Mouse (Mus musculus): ENCODE results near the gene Hoxa1. TPM values are rescaled to one million over a fixed set of nuclear protein-coding genes. Genes with fewer than 3 reads are reported as not detected.

Gene Hoxa1
- polyA plus RNA-seq, 1 experiment from 2014 or later: not detected

GRCm38 (mm10) chr6:52111846-52112245 is 46.3 kb downstream of the Hoxa1 start:
- DNase-seq (ENCODE audit: low spot score): no peak

GRCm38 (mm10) chr6:52107400-52107799 is 50.7 kb downstream of the Hoxa1 start:
- 90% methylated on average over 3 of the region's 3 CpGs for WGBS
- H3K9me3 ChIP-seq (replicated peaks; ENCODE audit: control insufficient read depth, low read length): no peaks in the 10 kb centered on the region

More at GRCm38 (mm10) chr6:52111846-52112245, 46.3 kb downstream of the Hoxa1 start:
- H3K9ac ChIP-seq (ENCODE audit: low read length): no peak overlapping the region
- H3K36me3 ChIP-seq (ENCODE audit: control insufficient read depth, insufficient read depth, low read length): no peaks in the 10 kb centered on the region
- no peaks in the 10 kb centered on the region; the same call in 1 of the 2 replicates for H3K27me3 ChIP-seq (replicated peaks; ENCODE audit: control insufficient read depth, insufficient read depth, low read length)
- no peaks in the 10 kb centered on the region for H3K4me1 ChIP-seq (ENCODE audit: control insufficient read depth, insufficient read depth, low read length)
- H3K27ac ChIP-seq (ENCODE audit: low read depth, low read length): no peak overlapping the region
- no peak overlapping the region for H3K4me2 ChIP-seq (ENCODE audit: low read length)
- H3K9me3 ChIP-seq (replicated peaks; ENCODE audit: control insufficient read depth, low read length): no peaks in the 10 kb centered on the region
- ATAC-seq: no peak
- no peak overlapping the region for H3K4me3 ChIP-seq (ENCODE audit: low read depth, low read length)
- 81% methylated on average over 4 of the region's 4 CpGs for WGBS

DNA sequence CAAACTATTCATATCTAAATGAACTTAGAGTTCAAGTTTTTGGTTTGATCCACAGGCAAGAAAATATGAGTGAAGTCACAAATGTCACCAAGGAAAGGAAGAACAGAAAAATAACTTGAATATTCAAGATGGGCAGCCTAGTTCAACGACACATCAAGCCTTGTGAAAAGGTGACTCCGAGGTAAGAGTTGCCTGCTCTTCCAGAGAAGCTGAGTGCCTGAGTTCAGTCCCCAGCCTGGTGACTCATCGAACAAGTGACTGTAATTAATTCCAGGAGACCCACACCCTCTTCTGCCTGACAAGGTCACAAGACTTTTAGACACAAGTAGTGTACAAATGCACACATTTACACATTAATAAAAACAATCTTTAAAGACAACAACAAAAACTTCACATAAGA is 51.4 kb downstream of the Hoxa1 start:
- Histone ChIP-seq H3K27ac (ENCODE audit: low read depth, low read length) (no peak overlapping the region), H3K27me3 (replicated peaks; ENCODE audit: control insufficient read depth, insufficient read depth, low read length) (no peaks in the 10 kb centered on the region), H3K36me3 (ENCODE audit: control insufficient read depth, insufficient read depth, low read length) (no peaks in the 10 kb centered on the region), H3K4me3 (ENCODE audit: low read depth, low read length) (no peak overlapping the region), H3K4me1 (ENCODE audit: control insufficient read depth, insufficient read depth, low read length) (no peaks in the 10 kb centered on the region; the same call in none of the 2 replicates), H3K4me2 (ENCODE audit: low read length) (no peak overlapping the region), H3K9ac (ENCODE audit: low read length) (no peak overlapping the region), H3K9me3 (replicated peaks; ENCODE audit: control insufficient read depth, low read length) (no peaks in the 10 kb centered on the region)
- DNase-seq (ENCODE audit: low spot score) (no peak), ATAC-seq (no peak)
- WGBS: 78% methylated on average over 3 of the region's 3 CpGs

More at GRCm38 (mm10) chr6:52107400-52107799, 50.7 kb downstream of the Hoxa1 start:
- Histone ChIP-seq H3K27me3 (replicated peaks; ENCODE audit: control insufficient read depth, insufficient read depth, low read length) (no peaks in the 10 kb centered on the region), H3K36me3 (ENCODE audit: control insufficient read depth, insufficient read depth, low read length) (no peaks in the 10 kb centered on the region), H3K9ac (ENCODE audit: low read length) (no peak overlapping the region), H3K4me2 (ENCODE audit: low read length) (no peak overlapping the region), H3K27ac (ENCODE audit: low read depth, low read length) (no peak overlapping the region), H3K4me3 (ENCODE audit: low read depth, low read length) (no peak overlapping the region), H3K4me1 (ENCODE audit: control insufficient read depth, insufficient read depth, low read length) (no peaks in the 10 kb centered on the region; the same call in 1 of the 2 replicates)
- DNase-seq (ENCODE audit: low spot score) (no peak), ATAC-seq (no peak)

DNA sequence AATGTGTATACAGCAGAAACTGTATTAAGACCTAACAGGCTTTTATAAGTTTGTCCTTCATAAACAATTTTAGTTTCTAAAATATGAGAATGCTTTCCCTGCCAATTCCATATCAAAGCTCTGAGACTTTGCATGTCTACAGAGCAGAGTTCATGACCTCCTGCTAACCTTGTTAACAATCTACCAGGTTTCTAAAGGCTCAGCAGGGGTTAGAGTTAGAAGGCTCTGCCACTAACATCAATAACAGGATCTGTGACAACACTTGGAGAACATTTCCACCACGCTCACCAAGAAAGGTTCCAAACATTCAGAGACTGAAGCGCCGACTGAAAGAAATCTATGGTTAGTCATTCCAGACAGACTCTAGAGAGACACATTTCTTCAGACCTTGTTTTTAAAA is 51.9 kb downstream of the Hoxa1 start:
- ATAC-seq (no peak), DNase-seq (ENCODE audit: low spot score) (no peak)
- WGBS: 42% methylated on average over 3 of the region's 3 CpGs
- Histone ChIP-seq H3K4me3 (ENCODE audit: low read depth, low read length) (no peak overlapping the region), H3K4me1 (ENCODE audit: control insufficient read depth, insufficient read depth, low read length) (no peaks in the 10 kb centered on the region; the same call in none of the 2 replicates), H3K27ac (ENCODE audit: low read depth, low read length) (no peak overlapping the region), H3K9ac (ENCODE audit: low read length) (no peak overlapping the region), H3K4me2 (ENCODE audit: low read length) (no peak overlapping the region), H3K36me3 (ENCODE audit: control insufficient read depth, insufficient read depth, low read length) (no peaks in the 10 kb centered on the region), H3K27me3 (replicated peaks; ENCODE audit: control insufficient read depth, insufficient read depth, low read length) (no peaks in the 10 kb centered on the region), H3K9me3 (replicated peaks; ENCODE audit: control insufficient read depth, low read length) (no peaks in the 10 kb centered on the region)

Other genes starting within 250 kb of the Hoxa1 start
- 5.7 and 7.3 TPM in 2 replicates for gene Skap2, start 145.8 kb downstream of the Hoxa1 start, polyA plus RNA-seq (2014; fragmentation: Nextera tagmentation; extraction: Ambion mirVana)
- not detected in 2 replicates for gene Hoxa2, start 6.5 kb upstream of the Hoxa1 start, polyA plus RNA-seq (2014; fragmentation: Nextera tagmentation; extraction: Ambion mirVana)
- not detected in 2 replicates for gene 5730596B20Rik, start 19.2 kb upstream of the Hoxa1 start, polyA plus RNA-seq (2014; fragmentation: Nextera tagmentation; extraction: Ambion mirVana)
- not detected in 2 replicates for gene Hoxa4, start 33.4 kb upstream of the Hoxa1 start, polyA plus RNA-seq (2014; fragmentation: Nextera tagmentation; extraction: Ambion mirVana)
- 0.26 TPM in 1 of 2 replicates, not detected in the other for gene Hoxa5, start 46.3 kb upstream of the Hoxa1 start, polyA plus RNA-seq (2014; fragmentation: Nextera tagmentation; extraction: Ambion mirVana)
- gene Hoxa6, start 50.4 kb upstream of the Hoxa1 start, polyA plus RNA-seq (2014; fragmentation: Nextera tagmentation; extraction: Ambion mirVana): not detected in 2 replicates
- not detected in 2 replicates for gene Hoxa3, start 55.0 kb upstream of the Hoxa1 start, polyA plus RNA-seq (2014; fragmentation: Nextera tagmentation; extraction: Ambion mirVana)
- not detected in 2 replicates for gene Gm28308, start 55.0 kb upstream of the Hoxa1 start, polyA plus RNA-seq (2014; fragmentation: Nextera tagmentation; extraction: Ambion mirVana)
- not detected in 2 replicates for gene Hoxa7, start 63.5 kb upstream of the Hoxa1 start, polyA plus RNA-seq (2014; fragmentation: Nextera tagmentation; extraction: Ambion mirVana)
- not detected in 2 replicates for gene Hoxa9, start 72.8 kb upstream of the Hoxa1 start, polyA plus RNA-seq (2014; fragmentation: Nextera tagmentation; extraction: Ambion mirVana)
- gene Hoxa10, start 82.5 kb upstream of the Hoxa1 start, polyA plus RNA-seq (2014; fragmentation: Nextera tagmentation; extraction: Ambion mirVana): not detected in 2 replicates
- not detected in 2 replicates for gene Hoxa11, start 87.5 kb upstream of the Hoxa1 start, polyA plus RNA-seq (2014; fragmentation: Nextera tagmentation; extraction: Ambion mirVana)
- gene Hoxa13, start 102.6 kb upstream of the Hoxa1 start, polyA plus RNA-seq (2014; fragmentation: Nextera tagmentation; extraction: Ambion mirVana): not detected in 2 replicates
- not detected in 2 replicates for gene Evx1, start 155.2 kb upstream of the Hoxa1 start, polyA plus RNA-seq (2014; fragmentation: Nextera tagmentation; extraction: Ambion mirVana)

Data from forebrain, embryonic 14.5 days (tissue).